Mouse (Mus musculus) retina, adult 2 months (tissue): ENCODE measurements around the gene 4931423N10Rik.
"Not testable (repeated sequence)": the region's sequence is repeated elsewhere in the genome, so short reads cannot be mapped to it uniquely, and the experiment has no call there.

Experiments
- DNase-seq: peaks from one replicate; pipeline ENCODE4 v3.0.0-alpha.2; 2012; ENCODE audit warnings: low read depth, low spot score

4931423N10Rik gene

DNA sequence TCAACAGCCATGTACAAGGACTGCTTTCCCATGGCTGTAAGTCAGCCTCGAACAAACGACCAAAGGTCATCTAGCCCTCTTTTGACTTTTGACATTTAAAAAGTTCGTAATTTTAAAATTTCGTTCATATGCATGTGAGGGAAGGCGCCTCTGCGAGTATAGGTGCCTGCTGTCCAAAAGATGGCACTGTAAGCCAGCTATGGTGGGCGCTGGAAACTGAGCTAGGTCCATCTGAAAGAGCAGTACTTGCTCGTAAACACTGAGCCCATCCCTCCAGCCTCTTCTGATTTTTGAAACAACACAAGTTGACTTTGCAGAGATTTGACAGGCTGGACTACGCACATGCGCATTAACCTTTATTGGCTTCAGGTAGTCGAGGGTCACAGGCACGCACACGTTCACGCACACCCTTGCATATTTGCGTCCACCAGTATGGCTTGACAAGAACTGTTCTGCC lies at the start of gene 4931423N10Rik:
TSS of gene 4931423N10Rik (plus strand) at position 407 of the 457 bp plus-strand sequence.
- no peak for DNase-seq

DNA sequence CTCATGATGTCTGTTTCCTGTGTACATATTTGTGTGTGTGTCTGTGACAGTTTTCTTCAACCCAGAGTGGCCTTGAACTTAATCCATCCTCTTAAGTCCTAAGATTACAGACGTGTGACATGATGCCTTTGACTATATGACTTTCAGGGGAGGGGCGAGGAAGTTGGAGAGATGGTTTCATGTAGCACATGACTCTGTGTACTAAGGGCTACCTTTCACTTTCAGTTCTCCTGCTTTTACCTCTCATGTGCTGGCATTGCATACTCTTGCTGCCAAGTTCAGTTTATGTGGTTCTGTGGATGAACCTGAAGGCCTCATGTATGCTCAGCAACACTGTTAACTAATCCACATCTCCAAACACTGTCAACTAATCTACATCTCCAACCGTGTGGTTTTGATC lies 35.0 kb upstream of the 4931423N10Rik start:
- DNase-seq = no peak

DNA sequence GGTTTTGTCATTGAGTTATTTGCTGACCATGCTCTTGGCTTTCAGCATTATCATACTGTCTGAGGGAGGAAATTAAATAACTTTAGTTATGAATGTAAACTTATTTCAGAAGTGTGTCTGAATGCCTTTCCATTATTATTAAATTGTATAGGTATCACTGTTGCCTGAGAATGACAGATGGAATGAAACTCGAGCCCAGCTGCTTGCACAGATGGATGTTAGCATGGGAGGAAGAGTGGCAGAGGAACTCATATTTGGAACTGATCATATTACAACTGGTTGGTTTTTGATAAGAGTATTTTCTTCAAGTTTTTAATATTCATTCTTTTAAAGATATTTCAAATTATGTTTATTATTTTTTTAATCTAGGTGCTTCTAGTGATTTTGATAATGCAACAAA lies 12.9 kb upstream of the 4931423N10Rik start:
- no peak for DNase-seq

DNA sequence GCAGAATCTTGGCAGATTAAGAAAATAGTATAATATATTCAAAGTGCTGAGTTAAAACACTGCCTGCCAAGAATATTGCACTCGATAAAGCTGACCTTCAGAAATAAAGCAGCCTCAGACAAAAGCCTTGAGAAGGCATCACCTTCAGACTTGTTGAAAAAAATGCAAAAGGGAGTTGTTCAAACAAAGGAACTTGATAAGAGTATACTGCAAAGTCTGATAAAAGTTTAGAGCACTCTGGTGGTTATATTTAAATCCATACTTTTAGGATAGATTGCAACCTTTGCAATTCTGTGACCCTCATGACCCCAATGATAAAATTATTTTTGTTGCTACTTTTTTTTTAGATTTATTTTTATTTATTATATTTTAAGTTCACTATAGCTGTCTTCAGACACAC lies 6.2 kb upstream of the 4931423N10Rik start:
- no peak for DNase-seq

DNA sequence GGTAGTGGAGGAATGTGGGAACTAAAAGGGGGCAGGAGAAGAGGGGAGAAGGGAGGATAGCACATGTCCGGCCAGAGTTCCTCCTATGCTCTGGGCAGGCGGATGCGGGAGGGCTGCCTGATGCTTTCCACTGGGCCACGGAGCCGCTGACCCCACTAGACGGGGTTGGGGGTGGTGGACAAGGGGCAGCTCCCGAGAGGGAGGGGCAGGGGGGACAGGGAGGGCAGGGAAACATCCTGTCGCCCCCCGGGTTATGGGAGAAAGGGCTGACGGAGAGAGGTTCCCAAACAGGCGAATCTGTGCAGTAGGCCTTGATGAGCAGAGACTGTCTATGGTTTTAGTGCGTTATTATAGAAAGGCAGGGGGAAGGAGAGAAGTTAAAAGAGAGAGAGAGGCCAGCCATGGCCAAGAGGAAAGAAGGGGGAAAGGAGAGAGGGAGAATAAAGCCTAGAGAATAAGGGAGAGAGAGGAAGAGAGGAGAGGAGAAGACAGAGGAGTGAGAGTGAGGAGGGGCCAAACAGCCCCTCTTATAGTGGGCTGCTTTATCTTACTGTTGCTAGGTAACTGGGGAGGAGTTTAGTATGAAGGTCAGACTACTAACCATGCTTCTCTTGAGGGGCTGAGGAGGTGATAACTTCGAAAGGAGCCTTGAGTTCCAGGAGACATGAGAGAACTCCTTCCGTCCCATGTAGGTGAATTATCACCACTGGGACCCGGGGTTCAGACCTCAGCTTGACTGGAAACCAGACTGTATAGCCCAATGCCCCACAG lies 4.2 kb upstream of the 4931423N10Rik start:
- DNase-seq = no peak

DNA sequence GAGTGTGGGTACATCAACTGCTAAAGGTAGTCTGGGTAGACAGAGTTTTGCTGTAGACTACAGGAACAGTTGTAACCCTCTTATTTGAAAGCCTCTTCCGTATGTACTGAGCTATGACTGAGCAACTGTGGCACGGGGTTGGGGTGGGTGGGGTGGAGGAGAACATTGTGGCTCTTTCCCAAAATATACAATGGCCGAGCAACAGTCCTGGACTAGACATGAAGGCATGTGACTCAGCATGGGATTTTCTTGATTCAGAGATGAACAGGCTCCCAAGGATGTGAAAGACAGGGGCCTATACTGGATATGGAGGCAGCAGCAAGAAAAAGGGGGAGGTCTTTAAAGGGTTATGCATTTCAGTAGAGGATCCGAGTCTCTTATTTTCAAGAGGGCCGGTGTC lies 6.4 kb downstream of the 4931423N10Rik start:
- DNase-seq = no peak

DNA sequence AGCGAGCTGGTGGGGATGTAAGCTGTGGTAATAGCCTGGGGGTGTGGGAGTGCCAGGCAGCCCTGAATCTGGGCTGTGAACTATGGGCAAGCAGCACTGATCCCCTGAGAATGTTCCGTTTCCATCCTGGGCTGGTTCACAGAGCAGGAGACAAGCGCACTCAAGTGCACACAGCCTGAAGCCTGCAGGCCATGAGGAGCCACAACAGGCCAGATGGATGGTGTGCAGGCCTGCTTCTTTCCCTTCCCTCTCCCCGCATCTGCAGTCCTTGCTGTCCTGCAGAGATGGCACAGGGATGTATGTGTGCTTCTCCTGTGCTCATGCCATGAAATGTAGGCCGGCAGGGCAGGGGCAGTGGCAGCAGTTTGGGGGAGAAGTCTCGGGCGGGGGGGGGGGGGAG lies 17.9 kb downstream of the 4931423N10Rik start:
- no peak for DNase-seq

DNA sequence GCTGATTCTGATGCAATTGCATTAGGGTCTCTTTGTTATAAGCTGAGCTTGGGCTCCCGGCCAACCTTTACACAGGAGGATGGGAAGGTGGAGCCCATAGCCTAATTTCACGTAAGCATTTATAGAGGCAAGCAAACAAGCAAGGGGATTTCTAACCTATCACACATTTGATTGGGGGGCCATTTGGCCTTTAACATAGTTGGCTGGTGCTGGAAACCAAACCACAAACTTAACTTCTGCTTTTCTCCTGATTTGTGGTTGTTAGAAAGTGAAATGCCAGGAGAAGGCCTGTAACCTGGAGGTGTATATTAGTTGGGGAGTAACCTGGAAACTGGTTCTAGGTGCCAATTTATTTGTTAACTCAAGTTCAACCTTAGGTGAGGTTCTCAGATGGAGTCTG lies 21.2 kb downstream of the 4931423N10Rik start:
- no peak for DNase-seq

DNA sequence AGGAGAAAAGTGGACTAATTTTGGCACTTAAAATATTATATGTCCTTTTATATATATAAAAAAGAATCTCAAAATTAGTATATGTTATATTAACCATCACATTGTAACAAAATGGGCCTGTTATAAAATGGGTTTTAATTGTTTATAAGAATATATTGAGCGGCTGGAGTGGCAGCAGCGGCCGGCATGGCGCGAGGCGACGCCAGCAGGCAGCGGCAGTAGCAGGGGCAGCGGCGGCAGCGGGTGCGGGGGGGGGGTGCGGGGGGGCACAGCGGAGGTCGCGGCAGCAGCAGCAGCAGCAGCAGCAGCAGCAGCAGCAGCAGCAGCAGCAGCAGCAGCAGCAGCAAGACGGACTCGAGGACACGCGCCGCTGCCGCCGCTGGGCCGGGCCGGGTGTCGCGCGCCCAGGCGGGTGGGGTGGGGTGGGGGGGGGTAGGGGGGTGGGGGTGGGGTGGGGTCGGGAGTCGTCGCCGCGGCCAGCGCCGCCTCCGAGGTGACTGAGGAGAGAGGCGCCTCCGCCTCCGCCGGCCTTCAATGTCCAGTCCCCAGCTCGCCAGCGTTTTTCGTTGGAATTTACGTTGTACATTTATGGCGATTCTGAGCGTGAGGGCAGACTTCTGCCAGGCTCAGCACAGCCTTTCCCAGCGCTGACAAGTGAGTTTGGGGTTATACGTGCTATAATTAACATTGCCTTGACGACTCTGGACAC lies 26.9 kb downstream of the 4931423N10Rik start:
- DNase-seq = no peak

DNA sequence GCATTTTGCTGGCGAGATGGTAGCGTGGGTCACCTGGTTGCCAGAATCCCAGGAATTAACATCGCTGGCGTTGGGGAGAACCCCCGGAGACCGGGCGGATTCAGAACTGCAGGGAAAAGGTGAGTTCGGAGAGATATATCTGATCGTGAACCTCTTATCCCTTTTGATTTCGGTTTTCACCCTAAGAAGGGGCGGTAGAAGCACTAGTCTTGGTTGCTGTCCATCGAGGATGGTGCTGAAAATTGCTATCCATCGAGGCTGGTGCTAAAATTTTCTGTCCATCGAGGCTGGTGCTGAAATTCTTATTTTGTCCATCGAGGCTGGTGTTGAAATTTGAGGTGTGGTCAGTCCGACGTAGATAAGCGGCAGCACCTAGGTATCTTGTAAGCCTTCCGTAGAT lies 83.7 kb downstream of the 4931423N10Rik start:
- DNase-seq = not testable (repeated sequence)

DNA sequence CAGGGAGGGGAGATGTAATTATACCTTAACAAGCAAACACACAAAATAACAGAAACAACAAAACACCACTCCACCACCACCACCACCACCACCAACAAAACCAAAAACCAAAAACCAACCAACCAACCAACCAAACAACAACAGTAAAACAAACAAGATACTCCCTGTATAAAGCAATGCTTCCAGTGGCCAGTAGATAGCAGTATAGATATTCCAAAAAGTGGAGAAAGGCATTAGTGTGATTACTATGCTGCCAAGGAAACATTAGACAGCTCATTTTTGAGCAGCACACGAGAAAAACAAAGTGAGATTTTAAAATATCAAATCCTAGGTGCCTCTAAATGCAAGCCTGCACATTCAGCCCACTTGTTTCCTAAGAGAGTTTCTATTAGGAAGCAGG lies 107.6 kb downstream of the 4931423N10Rik start:
- no peak for DNase-seq
